Mouse (Mus musculus): ENCODE measurements around the gene Gpc3. TPM values are rescaled to one million over a fixed set of nuclear protein-coding genes. Genes with fewer than 3 reads are reported as not detected.

The Gpc3 gene
- total and polyA plus RNA-seq, 3 experiments: not detected

DNA sequence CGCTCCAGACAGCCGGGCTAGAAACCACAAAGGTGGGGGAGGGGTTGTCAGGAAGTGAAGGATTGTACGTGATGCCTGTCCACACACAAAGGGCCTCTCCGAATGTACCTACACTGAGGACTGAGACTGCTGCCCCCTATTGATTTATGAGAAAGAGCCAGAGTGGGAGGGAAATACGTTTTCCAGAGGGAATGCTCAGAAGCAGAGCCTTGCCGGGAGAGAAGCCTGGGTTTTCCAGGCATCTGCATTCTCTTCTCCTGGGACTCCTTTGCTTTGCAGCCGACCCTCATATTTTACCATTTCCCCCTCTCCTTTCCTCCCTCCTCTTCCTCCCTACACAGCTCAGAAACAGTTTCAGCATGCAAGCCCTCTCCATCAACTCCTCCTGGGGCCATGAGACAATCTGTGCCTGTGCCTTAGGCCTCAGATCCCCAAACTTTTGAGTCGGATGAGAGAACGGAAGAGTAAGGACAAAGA is 37.8 kb upstream of the Gpc3 start:
- no peak for DNase-seq (ENCODE audit: extremely low read depth)
- Histone ChIP-seq H3K4me3 (replicated peaks in 1 of 3; ENCODE audit: low read depth in 2 of 3, low read length in 2 of 3, poor library complexity in 1 of 3) (no peak overlapping the region), H3K79me2 (replicated peaks; ENCODE audit: control insufficient read depth, extremely low read depth, insufficient read depth, poor library complexity, severe bottlenecking) (no peaks in the 10 kb centered on the region), H3K9ac (ENCODE audit: insufficient read depth, low read depth) (no peak overlapping the region), H3K4me1 (ENCODE audit: control insufficient read depth in 1 of 2, insufficient read depth in 2 of 2) (0 out of 4 replicates have a peak, but pooled peaks cover 0 to 5% of the 10 kb centered on the region in 2 experiments), H3K27ac (ENCODE audit: insufficient read depth, low read depth) (no peak overlapping the region), H3K27me3 (replicated peaks) (no peaks in the 10 kb centered on the region), H3K9me3 (replicated peaks; ENCODE audit: low read length) (no peaks in the 10 kb centered on the region), H3K4me2 (ENCODE audit: insufficient read depth, low read depth, poor library complexity, severe bottlenecking) (no peak overlapping the region), H3K36me3 (replicated peaks in 1 of 2; ENCODE audit: control insufficient read depth in 1 of 2, insufficient read depth in 1 of 2, low read length in 1 of 2) (no peaks in the 10 kb centered on the region)
- in situ Hi-C loops (cut with MboI; ENCODE audit: low pct_ligation_motif_present, low pct_unique_long_range_greater_than_20kb, low sequenced_read_pairs) (no loop called here), dilution Hi-C loops (cut with MboI; ENCODE audit: extremely low pct_ligation_motif_present, extremely low pct_unique_long_range_greater_than_20kb, low sequenced_read_pairs) (no loop called here)
- no peak for TF ChIP-seq CTCF (conservative IDR thresholded peaks at IDR 0.05 in 1 of 2, IDR thresholded peaks at IDR 0.05 in 1 of 2; ENCODE audit: low read depth in 2 of 2, low read length in 2 of 2)
- no peak for TF ChIP-seq MEF2A (IDR thresholded peaks at IDR 0.05; ENCODE audit: borderline replicate concordance, low read depth, low read length)
- TF ChIP-seq SIN3A (IDR thresholded peaks at IDR 0.05; ENCODE audit: low read length): no peak
- TF ChIP-seq MAX (IDR thresholded peaks at IDR 0.05; ENCODE audit: low read length): no peak
- no peak for TF ChIP-seq RCOR1 (conservative IDR thresholded peaks at IDR 0.05; ENCODE audit: low read depth, low read length)
- no peak for TF ChIP-seq E2F4 (IDR thresholded peaks at IDR 0.05; ENCODE audit: insufficient replicate concordance, low read depth, low read length)
- no peak for TF ChIP-seq HCFC1 (IDR thresholded peaks at IDR 0.05; ENCODE audit: low read depth, low read length)
- no peak for TF ChIP-seq RAD21 (IDR thresholded peaks at IDR 0.05; ENCODE audit: low read depth, low read length)

DNA sequence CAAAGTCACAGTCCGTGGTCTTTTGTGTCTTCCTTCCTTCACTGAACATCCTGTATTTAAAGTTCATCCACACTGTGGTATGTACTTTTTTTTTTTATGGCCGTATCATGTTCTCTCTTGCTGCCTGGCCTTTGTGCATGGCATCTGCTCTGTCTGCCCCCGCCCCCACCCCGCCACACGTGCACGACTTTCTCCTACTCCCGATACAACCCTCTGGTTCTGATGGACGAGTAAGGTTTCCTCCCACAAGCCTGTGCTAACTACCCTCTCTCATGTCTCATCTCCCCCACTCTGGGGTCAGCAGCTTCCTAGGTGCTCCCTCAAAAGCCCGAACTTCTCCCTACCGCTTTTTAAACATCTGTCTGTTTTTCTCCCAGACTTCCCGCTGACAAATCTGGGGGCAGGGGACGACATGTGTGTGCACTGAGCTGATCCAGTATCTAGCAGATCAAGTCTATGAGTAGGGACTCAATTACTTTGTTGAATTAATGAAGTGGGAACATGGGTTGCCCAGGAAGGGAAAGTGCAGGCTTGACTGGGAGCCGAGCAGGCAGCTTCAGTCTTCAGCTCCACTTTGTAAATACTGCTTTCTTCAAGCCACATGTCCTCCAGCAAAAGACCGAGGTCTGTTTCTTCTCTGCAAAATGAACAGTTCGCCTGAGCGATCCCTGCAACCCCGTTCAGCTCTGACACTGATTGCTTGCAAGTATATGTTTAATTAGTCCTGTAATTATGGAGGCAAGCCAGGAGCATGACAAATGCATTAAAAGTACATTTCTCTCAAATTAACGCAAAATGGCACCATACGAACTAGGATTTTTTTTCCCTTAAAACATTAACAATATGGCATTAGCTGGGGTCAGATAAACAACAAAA is 35.4 kb upstream of the Gpc3 start:
- Histone ChIP-seq H3K36me3 (replicated peaks in 1 of 2; ENCODE audit: control insufficient read depth in 1 of 2, insufficient read depth in 1 of 2, low read length in 1 of 2) (no peaks in the 10 kb centered on the region), H3K27me3 (replicated peaks) (no peaks in the 10 kb centered on the region), H3K79me2 (replicated peaks; ENCODE audit: control insufficient read depth, extremely low read depth, insufficient read depth, poor library complexity, severe bottlenecking) (no peaks in the 10 kb centered on the region), H3K4me1 (ENCODE audit: control insufficient read depth in 1 of 2, insufficient read depth in 2 of 2) (0 out of 4 replicates have a peak, but pooled peaks cover 0 to 5% of the 10 kb centered on the region in 2 experiments), H3K27ac (ENCODE audit: insufficient read depth, low read depth) (no peak overlapping the region), H3K9ac (ENCODE audit: insufficient read depth, low read depth) (no peak overlapping the region), H3K9me3 (replicated peaks; ENCODE audit: low read length) (no peaks in the 10 kb centered on the region), H3K4me2 (ENCODE audit: insufficient read depth, low read depth, poor library complexity, severe bottlenecking) (no peak overlapping the region), H3K4me3 (replicated peaks in 1 of 3; ENCODE audit: low read depth in 2 of 3, low read length in 2 of 3, poor library complexity in 1 of 3) (no peak overlapping the region)
- no peak for TF ChIP-seq CHD2 (IDR thresholded peaks at IDR 0.05; ENCODE audit: low read length)
- in situ Hi-C loops (cut with MboI; ENCODE audit: low pct_ligation_motif_present, low pct_unique_long_range_greater_than_20kb, low sequenced_read_pairs) (no loop called here), dilution Hi-C loops (cut with MboI; ENCODE audit: extremely low pct_ligation_motif_present, extremely low pct_unique_long_range_greater_than_20kb, low sequenced_read_pairs) (no loop called here)
- no peak for DNase-seq (ENCODE audit: extremely low read depth)

- Histone ChIP-seq H3K27ac (ENCODE audit: insufficient read depth, low read depth) (no peak overlapping the region), H3K4me3 (replicated peaks in 1 of 3; ENCODE audit: low read depth in 2 of 3, low read length in 2 of 3, poor library complexity in 1 of 3) (no peak overlapping the region), H3K9ac (ENCODE audit: insufficient read depth, low read depth) (no peak overlapping the region), H3K27me3 (replicated peaks) (no peaks in the 10 kb centered on the region), H3K36me3 (replicated peaks in 1 of 2; ENCODE audit: control insufficient read depth in 1 of 2, insufficient read depth in 1 of 2, low read length in 1 of 2) (no peaks in the 10 kb centered on the region), H3K4me2 (ENCODE audit: insufficient read depth, low read depth, poor library complexity, severe bottlenecking) (no peak overlapping the region), H3K4me1 (ENCODE audit: control insufficient read depth in 1 of 2, insufficient read depth in 2 of 2) (no peaks in the 10 kb centered on the region), H3K9me3 (replicated peaks; ENCODE audit: low read length) (no peaks in the 10 kb centered on the region), H3K79me2 (replicated peaks; ENCODE audit: control insufficient read depth, extremely low read depth, insufficient read depth, poor library complexity, severe bottlenecking) (no peaks in the 10 kb centered on the region)
- no peak for DNase-seq (ENCODE audit: extremely low read depth)
- in situ Hi-C loops (cut with MboI; ENCODE audit: low pct_ligation_motif_present, low pct_unique_long_range_greater_than_20kb, low sequenced_read_pairs): no loop called here
- dilution Hi-C loops (cut with MboI; ENCODE audit: extremely low pct_ligation_motif_present, extremely low pct_unique_long_range_greater_than_20kb, low sequenced_read_pairs): no loop called here
- TF ChIP-seq SMC3 (IDR thresholded peaks at IDR 0.05; ENCODE audit: low read depth, low read length): no peak
- TF ChIP-seq E2F4 (IDR thresholded peaks at IDR 0.05; ENCODE audit: insufficient replicate concordance, low read depth, low read length): no peak
- TF ChIP-seq CTCF (conservative IDR thresholded peaks at IDR 0.05 in 1 of 2, IDR thresholded peaks at IDR 0.05 in 1 of 2; ENCODE audit: low read depth in 2 of 2, low read length in 2 of 2): no peak
- TF ChIP-seq MYC (IDR thresholded peaks at IDR 0.05; ENCODE audit: low read depth, low read length): no peak
Measured at GRCm38 (mm10) chrX:52644393-52644792, 30.6 kb upstream of the Gpc3 start.

Data from CH12.LX (cell line).